ENCODE assay signal across 27 mouse cellular contexts in the genomic region with DNA sequence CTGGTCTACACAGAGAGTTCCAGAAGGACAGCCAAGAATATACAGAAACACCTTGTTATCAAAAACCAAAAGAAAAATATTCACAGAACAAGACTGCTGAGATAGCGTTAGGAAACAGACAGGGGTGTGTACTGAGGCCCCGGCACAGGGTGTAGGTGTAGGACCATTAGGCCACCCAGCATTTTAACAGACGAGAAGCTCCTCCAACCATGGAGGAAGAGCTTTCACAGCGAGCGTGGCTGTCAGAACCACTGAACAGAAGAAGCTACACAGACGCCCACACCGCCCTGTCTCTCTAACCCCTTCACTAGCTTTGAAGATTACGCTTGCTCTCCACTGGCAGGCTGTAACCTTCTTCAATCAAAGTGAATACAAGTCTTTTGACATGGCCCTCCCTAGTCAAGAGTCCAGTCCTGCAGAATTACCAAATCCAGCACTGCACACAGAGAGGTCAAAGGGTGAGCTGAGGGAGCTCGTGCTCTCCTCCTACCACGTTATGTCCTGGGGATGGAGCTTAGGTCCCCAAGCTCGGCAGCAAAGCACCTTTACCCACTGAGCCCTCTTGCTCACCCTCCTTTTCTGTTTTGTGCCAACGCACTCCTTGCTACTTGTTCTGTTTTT.
DNase-seq lines count a peak whose midpoint lies in the region; ATAC-seq and TF ChIP-seq lines count a peak whose summit lies in the region.
"Had no signal": no experiment of that assay in that cellular context is flagged by ENCODE, and none has a peak within 500 bp of the region (broad histone marks: within the 10 kb centered on the region; RNA-seq: fewer than 3 reads in every experiment).

No protein-coding gene starts in this region.

- ATAC-seq in intestine, embryonic 16.5 days = peak; percentile 48; the same call in 1 of the 2 replicates
- ATAC-seq in intestine, postnatal 0 days = no peak
- peak; percentile 86 for ATAC-seq in liver, embryonic 13.5 days (ENCODE audit: low read depth)
- ATAC-seq in megakaryocyte-erythroid progenitor cell, adult 5-6 weeks (replicated peaks; ENCODE audit: low FRiP score, low TSS enrichment, poor library complexity, severe bottlenecking) = 0 out of 2 replicates have a peak, but pooled peaks have one; percentile 18
- ATAC-seq: activated CD4-positive, CD25-positive, alpha-beta regulatory T cell, adult 4 months; forebrain, embryonic 13.5 days had no signal

- no peak overlapping the region for H3K27ac ChIP-seq in intestine, embryonic 16.5 days (ENCODE audit: low read length)
- H3K27ac ChIP-seq in intestine, postnatal 0 days (ENCODE audit: low read depth, low read length) = no peak overlapping the region
- H3K27ac ChIP-seq in liver, embryonic 13.5 days = no peak overlapping the region
- H3K27ac ChIP-seq: forebrain, embryonic 13.5 days; heart, adult 2 months; heart, embryonic 15.5 days; left cerebral cortex, adult 2 months; limb, embryonic 12.5 days; midbrain, embryonic 10.5 days had no signal

- WGBS in intestine, embryonic 16.5 days = 80% methylated on average over 12 of the region's 12 CpGs
- WGBS in intestine, postnatal 0 days = 79% methylated on average over 12 of the region's 12 CpGs
- WGBS in liver, embryonic 13.5 days (ENCODE audit: insufficient replicate concordance) = 64% methylated on average over 12 of the region's 12 CpGs

- no peak overlapping the region for H3K4me2 ChIP-seq in intestine, embryonic 16.5 days (ENCODE audit: low read depth, low read length)
- no peak overlapping the region for H3K4me2 ChIP-seq in intestine, postnatal 0 days (replicated peaks; ENCODE audit: low read depth)
- H3K4me2 ChIP-seq in liver, embryonic 13.5 days = no peak overlapping the region
- H3K4me2 ChIP-seq: forebrain, embryonic 13.5 days; heart, embryonic 15.5 days; limb, embryonic 12.5 days had no signal

- H3K9ac ChIP-seq in intestine, embryonic 16.5 days (ENCODE audit: low read depth, low read length) = no peak overlapping the region
- no peak overlapping the region for H3K9ac ChIP-seq in intestine, postnatal 0 days (ENCODE audit: low read depth, low read length)
- H3K9ac ChIP-seq in liver, embryonic 13.5 days = no peak overlapping the region
- H3K9ac ChIP-seq: forebrain, embryonic 13.5 days; heart, embryonic 15.5 days; limb, embryonic 12.5 days had no signal

- H3K9me3 ChIP-seq in intestine, embryonic 16.5 days (ENCODE audit: control insufficient read depth, low read length) = no peaks in the 10 kb centered on the region
- no peaks in the 10 kb centered on the region for H3K9me3 ChIP-seq in intestine, postnatal 0 days (ENCODE audit: control insufficient read depth)
- no peaks in the 10 kb centered on the region for H3K9me3 ChIP-seq in liver, embryonic 13.5 days (replicated peaks)
- H3K9me3 ChIP-seq: forebrain, embryonic 13.5 days; heart, embryonic 15.5 days; limb, embryonic 12.5 days; midbrain, embryonic 10.5 days had no signal

- peak; percentile 19 for DNase-seq in adrenal gland, postnatal 10 days
- no peak for DNase-seq in adrenal gland, postnatal 14 days
- no peak for DNase-seq in liver, embryonic 13.5 days
- no peak for DNase-seq in c-Kit-positive CD71-positive TER-119-positive erythroid progenitor cells, embryonic 14.5 days (ENCODE audit: low spot score)
- no peak for DNase-seq in embryo, embryonic 9.5 days (ENCODE audit: extremely low spot score)
- DNase-seq: adrenal gland, adult 2 months; cerebellum, adult 11 months; cerebellum, adult 9-10 months; gastrocnemius, postnatal 36 days; heart, adult 2 months; kidney, adult 11 months; kidney, postnatal 14 days; lung, adult 2 months; lung, postnatal 10 days; retina, postnatal 1 day; right cerebral cortex, postnatal 14 days; thymus, postnatal 4 days had no signal

- no peak overlapping the region for H3K4me3 ChIP-seq in intestine, embryonic 16.5 days (ENCODE audit: low read length)
- H3K4me3 ChIP-seq in intestine, postnatal 0 days (ENCODE audit: low read depth, low read length) = no peak overlapping the region
- no peak overlapping the region for H3K4me3 ChIP-seq in liver, embryonic 13.5 days (replicated peaks)
- H3K4me3 ChIP-seq: forebrain, embryonic 13.5 days; heart, adult 2 months; heart, embryonic 15.5 days; left cerebral cortex, adult 2 months; limb, embryonic 12.5 days; midbrain, embryonic 10.5 days had no signal

- no peaks in the 10 kb centered on the region for H3K4me1 ChIP-seq in intestine, embryonic 16.5 days (ENCODE audit: control insufficient read depth, insufficient read depth, low read length)
- no peaks in the 10 kb centered on the region for H3K4me1 ChIP-seq in intestine, postnatal 0 days (replicated peaks; ENCODE audit: control insufficient read depth, insufficient read depth, low read length)
- 0 out of 2 replicates have a peak, but pooled peaks cover 7% of the 10 kb centered on the region for H3K4me1 ChIP-seq in liver, embryonic 13.5 days (replicated peaks)
- H3K4me1 ChIP-seq: forebrain, embryonic 13.5 days; limb, embryonic 12.5 days; midbrain, embryonic 10.5 days had no signal

- TF ChIP-seq CTCF in intestine, postnatal 0 days (IDR thresholded peaks at IDR 0.05; ENCODE audit: low read depth) = no peak

- no peaks in the 10 kb centered on the region for H3K27me3 ChIP-seq in intestine, embryonic 16.5 days (replicated peaks; ENCODE audit: control insufficient read depth, insufficient read depth, low read length)
- H3K27me3 ChIP-seq in intestine, postnatal 0 days (replicated peaks; ENCODE audit: control insufficient read depth, insufficient read depth, low read length) = no peaks in the 10 kb centered on the region
- H3K27me3 ChIP-seq in liver, embryonic 13.5 days = no peaks in the 10 kb centered on the region
- H3K27me3 ChIP-seq: CH12.LX; forebrain, embryonic 13.5 days; heart, embryonic 15.5 days; limb, embryonic 12.5 days had no signal

- H3K36me3 ChIP-seq in intestine, embryonic 16.5 days (ENCODE audit: control insufficient read depth, insufficient read depth, low read length) = no peaks in the 10 kb centered on the region
- H3K36me3 ChIP-seq in intestine, postnatal 0 days (ENCODE audit: control insufficient read depth, insufficient read depth) = no peaks in the 10 kb centered on the region
- H3K36me3 ChIP-seq in liver, embryonic 13.5 days = 0 out of 2 replicates have a peak, but pooled peaks cover 4% of the 10 kb centered on the region
